Mouse (Mus musculus) CH12F3 (cell line): ENCODE data around the gene Tns2.
"Not testable (repeated sequence)": the region's sequence is repeated elsewhere in the genome, so short reads cannot be mapped to it uniquely, and the experiment has no call there.

ENCODE experiments used
- in situ Hi-C: fragments of 300-500 bp; cut with MboI; formaldehyde crosslinking; loops from 2 replicates; pipeline ENCODE4 v1.14.3; 2020; ENCODE audit warnings: low sequenced_read_pairs

Gene Tns2

GRCm38 (mm10) chr15:102100161-102100981, at the start of gene Tns2:
Tns2 (plus strand) TSS chr15:102100413.
- in situ Hi-C loops = no loop called here

GRCm38 (mm10) chr15:102051920-102052683, 48.1 kb upstream of the Tns2 start:
- in situ Hi-C loops = loop anchor here (25.0 kb wide), 1 partner anchor 715 kb away; no protein-coding TSS in a partner anchor

- in situ Hi-C loops = loop anchor here (25.0 kb wide), 1 partner anchor 719 kb away; no protein-coding TSS in a partner anchor
Measured at GRCm38 (mm10) chr15:102056495-102057174, 43.6 kb upstream of the Tns2 start.

GRCm38 (mm10) chr15:102065661-102066325, 34.4 kb upstream of the Tns2 start:
- in situ Hi-C loops = loop anchor here (10.0 to 25.0 kb wide), 3 partner anchors 291 to 728 kb away; no protein-coding TSS in a partner anchor

- in situ Hi-C loops = loop anchor here (25.0 kb wide), 1 partner anchor 733 kb away; no protein-coding TSS in a partner anchor
Measured at GRCm38 (mm10) chr15:102070476-102071467, 29.4 kb upstream of the Tns2 start.

GRCm38 (mm10) chr15:102072963-102073558, 27.2 kb upstream of the Tns2 start:
- in situ Hi-C loops = loop anchor here (25.0 kb wide), 1 partner anchor 736 kb away; no protein-coding TSS in a partner anchor

GRCm38 (mm10) chr15:102073559-102074069, 26.6 kb upstream of the Tns2 start, which contains the start of gene Eif4b:
Eif4b (plus strand) TSS chr15:102073773.
- in situ Hi-C loops = loop anchor here (25.0 kb wide), 1 partner anchor 736 kb away; no protein-coding TSS in a partner anchor

- in situ Hi-C loops = loop anchor here (25.0 kb wide), 1 partner anchor 737 kb away; no protein-coding TSS in a partner anchor
Measured at GRCm38 (mm10) chr15:102074070-102074731, 26.0 kb upstream of the Tns2 start.

GRCm38 (mm10) chr15:102074876-102075585, 25.2 kb upstream of the Tns2 start:
- in situ Hi-C loops = loop anchor here (25.0 kb wide), 1 partner anchor 738 kb away; no protein-coding TSS in a partner anchor

GRCm38 (mm10) chr15:102077111-102077677, 23.0 kb upstream of the Tns2 start:
- in situ Hi-C loops = no loop called here

GRCm38 (mm10) chr15:102079221-102079620, 21.0 kb upstream of the Tns2 start:
- in situ Hi-C loops = no loop called here

- in situ Hi-C loops = not testable (repeated sequence)
Measured at GRCm38 (mm10) chr15:102079924-102080323, 20.3 kb upstream of the Tns2 start.

GRCm38 (mm10) chr15:102080429-102080828, 19.8 kb upstream of the Tns2 start:
- in situ Hi-C loops = no loop called here

GRCm38 (mm10) chr15:102082148-102082547, 18.1 kb upstream of the Tns2 start:
- in situ Hi-C loops = no loop called here

- in situ Hi-C loops = no loop called here
Measured at GRCm38 (mm10) chr15:102083028-102083427, 17.2 kb upstream of the Tns2 start.

- in situ Hi-C loops = no loop called here
Measured at GRCm38 (mm10) chr15:102089914-102090585, 10.2 kb upstream of the Tns2 start.
